Mouse (Mus musculus) hindbrain, embryonic 13.5 days (tissue): ENCODE data around the gene Spns2. TPM values are rescaled to one million over a fixed set of nuclear protein-coding genes. Genes with fewer than 3 reads are reported as not detected.

Experiments used
- ATAC-seq: fragments of 200-750 bp; cut with Nextera tagmentation; 2 replicates; pipeline ENCODE4 v1.8.0; 2017; ENCODE audit warnings: moderate TSS enrichment; ENCODE audit not compliant: low FRiP score
- H3K27ac ChIP-seq: fragments of 300-500 bp; sonication (generic); 2 replicates; pipeline ENCODE4 v1.5.1; 2015; ENCODE audit warnings: inconsistent platforms, mild to moderate bottlenecking, moderate library complexity
- H3K27me3 ChIP-seq: fragments of 300-500 bp; sonication (generic); 2 replicates; pipeline ENCODE4 v1.6.1; 2015; ENCODE audit warnings: mild to moderate bottlenecking, inconsistent platforms
- H3K36me3 ChIP-seq: fragments of 300-500 bp; sonication (generic); 2 replicates; pipeline ENCODE4 v1.6.1; 2015; ENCODE audit warnings: mild to moderate bottlenecking, inconsistent platforms
- H3K4me1 ChIP-seq: fragments of 300-500 bp; sonication (generic); replicated peaks from 2 replicates; pipeline ENCODE4 v1.6.1; 2015; ENCODE audit warnings: inconsistent platforms
- H3K4me2 ChIP-seq: fragments of 300-500 bp; sonication (generic); 2 replicates; pipeline ENCODE4 v1.6.1; 2015; ENCODE audit warnings: inconsistent platforms, mild to moderate bottlenecking, moderate library complexity
- H3K4me3 ChIP-seq: fragments of 300-500 bp; sonication (generic); 2 replicates; pipeline ENCODE4 v1.5.1; 2015; ENCODE audit warnings: mild to moderate bottlenecking, inconsistent platforms
- H3K9ac ChIP-seq: fragments of 300-500 bp; sonication (generic); 2 replicates; pipeline ENCODE4 v1.6.1; 2015; ENCODE audit warnings: mild to moderate bottlenecking, inconsistent platforms
- H3K9me3 ChIP-seq: fragments of 300-500 bp; sonication (generic); 2 replicates; pipeline ENCODE4 v1.6.1; 2016; ENCODE audit warnings: inconsistent platforms
- WGBS: fragments of 180-500 bp; shearing (Covaris S2); methylation state at CpG from one replicate; pipeline ENCODE4 v1.1.7; 2015; 5-methylcytosine and 5-hydroxymethylcytosine counted together
- polyA plus RNA-seq: library from polyadenylated mRNA; unstranded; fragments of >200 nt; fragmentation: Nextera tagmentation; extraction: Ambion mirVana; gene quantifications from 2 replicates; pipeline ENCODE4 v1.2.1, GENCODE M21; 2015

Gene Spns2
- polyA plus RNA-seq, 1 experiment from 2014 or later: 9.7 TPM

DNA sequence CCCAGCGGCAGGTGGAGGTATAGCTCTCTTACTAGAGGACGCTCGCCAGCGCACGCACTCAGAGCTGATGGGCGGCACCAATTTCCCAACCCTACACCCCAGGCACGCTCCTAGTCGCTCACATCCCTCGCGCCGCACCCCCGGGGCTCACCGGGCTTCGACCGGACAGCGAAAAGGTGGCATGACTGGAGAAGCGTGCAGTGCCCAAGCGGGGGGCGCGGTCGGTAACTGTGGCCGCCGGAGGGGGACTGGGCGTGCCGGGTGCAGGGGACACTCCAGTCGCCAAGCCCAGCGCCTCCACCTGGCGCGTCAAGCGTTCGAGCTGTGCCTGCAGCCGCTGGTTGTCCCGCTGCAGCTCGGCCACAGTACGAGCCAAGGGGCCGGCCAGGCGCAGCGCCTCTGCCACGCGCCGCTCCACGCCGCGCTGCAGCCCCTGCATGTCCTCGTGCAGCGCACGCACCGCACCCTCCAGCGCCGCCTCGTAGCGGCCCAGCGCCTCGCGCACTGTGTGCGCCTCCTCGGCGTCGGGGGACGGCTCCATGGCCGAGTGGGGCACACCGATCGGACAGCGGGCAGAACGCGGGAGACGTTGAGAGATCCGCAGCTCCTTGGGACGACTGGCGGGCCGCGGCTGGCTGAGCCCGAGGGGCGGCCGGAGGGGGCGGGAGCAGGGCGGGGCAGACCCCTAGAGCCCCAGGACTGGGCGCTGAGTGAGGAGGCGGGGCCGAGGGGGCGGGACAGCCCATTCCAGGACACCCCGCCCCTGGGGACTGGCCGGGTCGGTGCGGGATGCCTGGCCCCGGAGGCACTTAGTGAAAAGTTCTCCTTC lies 78.4 kb downstream of the Spns2 start, which contains the start of gene Smtnl2:
Smtnl2 (minus strand) TSS at position 621 of the 829 bp plus-strand sequence.
- H3K4me2 ChIP-seq: peak within 1 kb of the TSS; percentile 84
- no peaks in the 10 kb centered on the region for H3K36me3 ChIP-seq
- under 1% methylated on average over 82 of the region's 86 CpGs for WGBS
- no peaks in the 10 kb centered on the region for H3K9me3 ChIP-seq
- H3K27ac ChIP-seq: no peak within 1 kb of the TSS
- H3K4me3 ChIP-seq: peak within 1 kb of the TSS; percentile 52
- peak; percentile 86 for ATAC-seq
- H3K4me1 ChIP-seq: peaks cover 35% of the 10 kb centered on the region
- peaks cover 73% of the 10 kb centered on the region for H3K27me3 ChIP-seq
- peak within 1 kb of the TSS; percentile 73 for H3K9ac ChIP-seq

DNA sequence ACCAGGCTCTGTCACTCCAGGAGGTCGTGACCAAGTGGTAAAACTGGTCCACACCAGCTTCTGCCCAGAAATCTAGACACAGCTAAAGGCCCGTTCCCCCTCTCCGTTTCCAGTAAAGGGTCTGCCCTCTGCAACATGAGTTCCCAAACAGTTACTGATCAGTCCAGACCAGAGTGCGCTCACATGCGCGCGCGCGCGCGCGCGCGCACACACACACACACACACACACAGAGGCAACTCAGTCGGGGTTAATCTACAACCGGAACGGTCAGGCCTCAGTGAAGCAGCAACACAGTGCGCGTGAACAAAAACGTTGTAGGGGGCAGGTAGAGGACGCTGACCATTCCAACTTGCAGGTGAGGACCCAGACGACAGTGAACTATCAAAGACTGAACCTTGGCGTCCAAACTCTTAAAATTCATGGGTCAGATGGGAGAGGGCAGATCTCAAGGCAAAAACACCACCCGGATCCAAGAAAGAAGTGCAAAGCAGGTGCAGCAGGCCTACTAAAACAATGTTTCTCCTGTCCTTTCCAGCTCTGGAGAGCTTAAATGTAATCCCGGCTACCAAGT lies 79.1 kb downstream of the Spns2 start:
- Histone ChIP-seq H3K27ac (no peak overlapping the region), H3K9me3 (no peaks in the 10 kb centered on the region), H3K27me3 (peaks cover 73% of the 10 kb centered on the region), H3K9ac (peak overlapping the region; percentile 73), H3K36me3 (no peaks in the 10 kb centered on the region), H3K4me1 (peaks cover 35% of the 10 kb centered on the region), H3K4me2 (peak overlapping the region; percentile 84), H3K4me3 (peak overlapping the region; percentile 52)
- no peak for ATAC-seq
- 2% methylated on average over 25 of the region's 25 CpGs for WGBS

DNA sequence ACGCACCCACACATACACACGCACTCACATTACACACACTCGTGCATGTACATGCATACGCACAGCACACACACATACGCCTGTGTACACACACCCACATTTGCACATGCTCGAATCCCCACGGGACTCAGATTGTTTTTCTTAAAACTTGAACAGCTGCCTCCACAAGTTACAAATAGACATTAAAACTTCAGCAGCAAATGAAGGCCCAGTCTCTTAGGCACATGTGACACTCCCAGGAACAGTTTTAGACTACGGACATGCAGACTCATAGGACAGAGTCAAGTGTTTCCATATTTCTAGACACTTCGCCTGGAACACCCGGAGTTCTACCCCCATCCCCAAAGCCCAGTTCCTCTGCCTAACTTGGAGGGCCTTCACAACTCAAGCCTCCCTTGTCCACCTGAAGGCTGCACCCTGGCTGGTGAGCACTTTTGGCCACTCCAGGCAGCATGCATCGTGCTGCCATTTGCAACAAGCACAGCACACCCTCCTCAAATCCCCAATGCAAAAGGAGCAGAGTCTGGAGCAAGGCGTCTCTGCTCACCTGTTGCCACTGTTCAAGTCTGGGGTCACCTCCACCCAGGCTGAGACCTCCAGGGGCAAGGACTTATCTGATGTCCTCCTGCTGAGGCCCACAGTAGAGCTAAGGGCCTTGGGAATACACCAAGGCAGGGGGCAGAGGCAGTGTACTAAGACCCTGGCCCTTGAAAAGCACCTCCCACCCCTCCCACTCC lies 79.9 kb downstream of the Spns2 start:
- Histone ChIP-seq H3K4me2 (no peak overlapping the region), H3K36me3 (no peaks in the 10 kb centered on the region), H3K4me1 (peaks cover 35% of the 10 kb centered on the region), H3K27me3 (peaks cover 73% of the 10 kb centered on the region), H3K9me3 (no peaks in the 10 kb centered on the region), H3K9ac (no peak overlapping the region), H3K27ac (no peak overlapping the region), H3K4me3 (0 out of 2 replicates have a peak overlapping the region, but pooled peaks have one; percentile 12)
- no peak for ATAC-seq
- 82% methylated on average over 12 of the region's 12 CpGs for WGBS

DNA sequence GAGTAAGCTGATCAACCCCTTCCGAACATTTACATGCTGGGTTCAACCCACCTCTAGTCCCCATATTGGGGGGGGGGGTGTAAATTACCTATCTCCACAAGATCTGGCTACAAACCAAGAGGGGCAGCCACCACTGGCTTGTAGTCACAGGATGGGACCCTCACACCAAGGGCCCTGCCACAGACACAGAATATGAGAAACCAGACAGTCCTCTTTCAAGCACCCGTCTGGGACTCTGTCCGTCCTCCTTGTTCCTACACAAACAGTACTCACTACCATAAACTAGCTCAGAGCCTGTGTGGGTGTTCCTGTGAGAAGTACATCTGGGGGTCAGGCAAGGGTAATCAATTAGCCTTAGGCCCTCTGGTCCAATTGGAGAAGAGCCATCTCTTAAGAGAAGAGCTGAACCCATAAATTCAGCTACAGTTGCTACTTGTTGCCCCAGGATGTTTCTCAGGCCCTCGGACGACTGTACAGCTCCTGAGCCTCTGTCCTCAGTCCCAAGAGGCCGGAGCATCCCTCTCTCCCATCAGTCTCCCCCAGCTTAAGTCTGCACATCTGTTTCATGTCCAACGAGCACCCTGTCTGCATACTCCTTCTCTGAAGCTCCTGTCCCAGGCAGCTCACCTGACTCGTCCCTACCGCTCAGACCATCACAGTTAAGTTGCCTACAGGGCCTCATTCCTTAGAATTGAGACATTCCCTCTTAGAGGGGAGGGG lies 81.1 kb downstream of the Spns2 start:
- Histone ChIP-seq H3K27ac (no peak overlapping the region), H3K4me3 (no peak overlapping the region), H3K4me2 (no peak overlapping the region; the same call in 1 of the 2 replicates), H3K9ac (no peak overlapping the region), H3K9me3 (no peaks in the 10 kb centered on the region), H3K36me3 (no peaks in the 10 kb centered on the region), H3K4me1 (peaks cover 35% of the 10 kb centered on the region), H3K27me3 (peaks cover 63% of the 10 kb centered on the region)
- no peak for ATAC-seq
- 61% methylated on average over 9 of the region's 9 CpGs for WGBS

DNA sequence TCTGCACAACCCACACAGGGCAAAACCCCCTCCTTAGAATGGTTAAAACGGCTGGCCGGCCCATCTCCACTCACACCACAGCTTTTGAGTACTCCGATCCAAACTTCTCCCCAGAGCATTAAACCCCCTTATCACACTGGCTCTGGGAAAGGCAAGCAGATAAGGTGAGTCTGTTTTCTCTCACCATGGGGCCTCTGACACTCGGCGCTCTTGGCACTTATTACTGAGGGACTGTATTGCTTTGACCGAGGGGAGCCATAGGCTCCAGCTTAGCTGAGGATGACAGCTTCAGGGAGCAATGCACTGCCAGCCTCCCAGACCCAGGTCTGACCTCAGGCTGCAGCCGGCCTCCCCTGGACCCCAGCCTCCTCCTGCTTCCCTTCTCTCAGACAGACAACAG lies 82.1 kb downstream of the Spns2 start:
- WGBS: 22% methylated on average over 7 of the region's 7 CpGs
- Histone ChIP-seq H3K27me3 (peaks cover 54% of the 10 kb centered on the region), H3K27ac (no peak overlapping the region), H3K4me1 (peaks cover 35% of the 10 kb centered on the region), H3K9me3 (no peaks in the 10 kb centered on the region), H3K4me2 (no peak overlapping the region), H3K36me3 (no peaks in the 10 kb centered on the region), H3K9ac (no peak overlapping the region), H3K4me3 (no peak overlapping the region)
- no peak for ATAC-seq

DNA sequence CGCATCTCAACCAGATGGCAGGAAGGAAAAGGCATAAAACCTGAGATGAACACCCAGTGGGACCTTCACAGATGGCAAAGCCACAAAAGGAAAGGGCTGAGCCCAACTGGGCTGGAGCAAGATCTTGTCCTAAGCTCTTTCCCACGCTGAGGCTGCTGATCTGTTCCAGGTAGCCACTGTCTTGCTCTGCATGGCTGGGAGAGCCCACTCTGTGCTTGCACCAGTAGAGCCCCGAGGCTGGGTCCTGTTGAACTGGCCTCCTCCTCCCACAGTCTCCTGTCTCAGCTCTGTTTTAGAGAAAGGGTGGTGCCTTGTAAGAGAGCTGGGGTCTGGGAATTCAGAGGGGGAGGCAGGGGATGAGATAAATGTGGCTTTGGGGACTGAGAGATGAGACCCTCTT lies 82.6 kb downstream of the Spns2 start:
- peaks cover 50% of the 10 kb centered on the region for H3K27me3 ChIP-seq
- H3K4me1 ChIP-seq: peaks cover 35% of the 10 kb centered on the region
- no peak overlapping the region for H3K4me3 ChIP-seq
- no peak for ATAC-seq
- no peak overlapping the region for H3K27ac ChIP-seq
- H3K4me2 ChIP-seq: no peak overlapping the region
- 14% methylated on average over 3 of the region's 3 CpGs for WGBS
- no peaks in the 10 kb centered on the region for H3K9me3 ChIP-seq
- no peak overlapping the region for H3K9ac ChIP-seq
- H3K36me3 ChIP-seq: no peaks in the 10 kb centered on the region

DNA sequence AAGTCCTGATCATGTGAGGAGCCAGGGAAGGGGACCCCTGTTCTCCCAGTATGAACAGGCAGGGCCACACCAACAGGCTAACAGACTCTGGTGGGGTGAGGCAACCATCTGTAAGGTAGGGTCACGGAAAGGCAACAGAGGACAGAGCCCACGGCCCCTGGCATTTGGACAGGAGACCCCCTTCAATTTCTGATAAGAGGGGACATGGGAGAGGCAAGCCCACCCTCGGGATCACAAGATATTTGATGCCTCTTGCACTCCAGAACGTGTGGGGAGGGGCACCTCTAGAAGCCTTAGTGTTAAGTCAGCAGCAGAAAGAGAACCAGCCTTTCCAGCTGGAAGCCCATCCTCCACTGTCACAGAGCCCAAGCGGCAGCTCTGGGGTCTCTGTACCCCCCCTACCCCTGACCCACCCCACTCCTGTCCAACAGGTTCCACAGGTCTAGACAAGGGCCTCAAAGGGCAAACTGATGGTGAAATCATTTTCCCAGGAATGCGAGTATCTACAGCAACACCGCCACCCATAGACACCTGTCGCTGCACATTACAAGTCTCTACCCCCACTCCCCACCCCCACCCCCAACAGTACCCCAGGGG lies 83.5 kb downstream of the Spns2 start:
- peaks cover 44% of the 10 kb centered on the region for H3K27me3 ChIP-seq
- no peak overlapping the region for H3K4me2 ChIP-seq
- H3K27ac ChIP-seq: no peak overlapping the region
- ATAC-seq: no peak
- H3K9ac ChIP-seq: no peak overlapping the region
- H3K9me3 ChIP-seq: no peaks in the 10 kb centered on the region
- H3K4me3 ChIP-seq: no peak overlapping the region
- no peaks in the 10 kb centered on the region for H3K36me3 ChIP-seq
- peaks cover 27% of the 10 kb centered on the region for H3K4me1 ChIP-seq
- 60% methylated on average over 8 of the region's 8 CpGs for WGBS

DNA sequence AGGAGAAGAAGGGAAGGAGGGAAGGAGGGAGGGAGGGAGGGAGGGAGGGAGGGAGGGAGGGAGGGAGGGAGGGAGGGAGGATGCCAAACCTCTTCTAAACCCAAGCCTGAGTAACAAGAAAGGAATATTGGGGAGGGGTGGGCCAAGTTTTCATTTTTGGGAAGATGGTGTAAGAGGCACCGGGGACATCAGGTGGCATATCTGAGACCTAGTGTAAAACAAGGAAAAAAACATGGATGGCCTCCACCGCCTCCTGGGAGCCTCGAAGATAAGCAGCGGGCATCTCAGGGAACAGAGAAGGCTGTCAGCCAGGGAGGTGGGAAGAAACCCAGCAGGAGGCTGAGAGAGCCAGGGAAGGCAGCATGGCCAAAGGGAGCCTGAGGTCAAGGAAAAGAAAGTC lies 84.2 kb downstream of the Spns2 start:
- Histone ChIP-seq H3K27ac (no peak overlapping the region), H3K9me3 (no peaks in the 10 kb centered on the region), H3K4me3 (no peak overlapping the region), H3K4me1 (peaks cover 20% of the 10 kb centered on the region), H3K27me3 (peaks cover 37% of the 10 kb centered on the region), H3K9ac (no peak overlapping the region), H3K4me2 (no peak overlapping the region), H3K36me3 (no peaks in the 10 kb centered on the region)
- ATAC-seq: no peak
- 67% methylated on average over 4 of the region's 4 CpGs for WGBS

DNA sequence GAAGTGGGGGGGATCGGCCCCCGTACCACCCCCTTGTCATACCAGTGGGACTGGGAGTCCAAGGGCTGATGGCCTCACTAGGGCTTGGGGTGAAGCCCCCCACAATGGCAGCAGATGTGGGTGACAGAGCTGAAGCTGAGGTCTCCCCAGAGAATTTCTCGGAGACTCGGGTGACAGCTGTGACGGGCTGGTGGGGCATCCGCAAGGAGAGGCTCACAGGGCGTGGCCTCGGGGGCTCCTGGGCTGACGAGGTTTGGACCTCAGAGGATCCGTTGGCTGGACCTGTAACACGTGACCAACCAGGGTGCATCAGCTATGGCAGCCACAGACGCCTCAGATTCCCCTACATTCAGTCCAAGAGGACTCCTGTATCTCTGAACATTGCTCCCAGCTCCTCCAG lies 86.7 kb downstream of the Spns2 start:
- H3K4me3 ChIP-seq: no peak overlapping the region
- H3K27me3 ChIP-seq: peaks cover 13% of the 10 kb centered on the region
- peaks cover 13% of the 10 kb centered on the region; the same call in 1 of the 2 replicates for H3K4me1 ChIP-seq
- no peak for ATAC-seq
- no peaks in the 10 kb centered on the region for H3K9me3 ChIP-seq
- WGBS: 88% methylated on average over 12 of the region's 12 CpGs
- no peak overlapping the region for H3K4me2 ChIP-seq
- no peaks in the 10 kb centered on the region for H3K36me3 ChIP-seq
- H3K27ac ChIP-seq: no peak overlapping the region
- H3K9ac ChIP-seq: no peak overlapping the region

DNA sequence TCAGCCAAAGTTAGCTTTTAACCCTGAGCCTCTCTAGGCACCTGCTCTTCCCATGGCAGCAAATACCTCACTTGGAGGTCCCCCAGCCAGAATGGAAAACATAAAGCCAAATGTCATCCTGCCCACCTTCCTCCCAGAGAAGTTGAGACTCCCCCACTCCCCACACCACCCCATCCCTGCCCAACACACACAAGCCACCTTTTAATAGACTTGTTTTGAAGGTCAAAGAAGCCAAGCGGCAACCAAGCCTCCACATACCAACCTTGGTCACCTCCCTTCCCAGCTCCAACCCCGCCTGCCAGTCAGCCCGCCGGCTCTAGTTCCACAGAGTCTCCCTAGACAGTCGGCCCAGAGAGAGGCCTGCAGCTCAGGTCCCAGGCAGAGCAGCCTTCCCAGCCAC lies 87.7 kb downstream of the Spns2 start:
- no peak overlapping the region for H3K4me3 ChIP-seq
- no peaks in the 10 kb centered on the region for H3K36me3 ChIP-seq
- no peaks in the 10 kb centered on the region for H3K9me3 ChIP-seq
- H3K9ac ChIP-seq: no peak overlapping the region
- H3K4me2 ChIP-seq: no peak overlapping the region
- 70% methylated on average over 5 of the region's 5 CpGs for WGBS
- H3K27me3 ChIP-seq: peaks cover 5% of the 10 kb centered on the region; the same call in 1 of the 2 replicates
- peaks cover 4% of the 10 kb centered on the region; the same call in 1 of the 2 replicates for H3K4me1 ChIP-seq
- ATAC-seq: no peak
- H3K27ac ChIP-seq: no peak overlapping the region
